Mouse (Mus musculus) ES-Bruce4 (cell line): ENCODE measurements around the gene Dnajb4.

Source experiments
- CTCF ChIP-seq: IDR thresholded peaks from one replicate; pipeline ENCODE4 v1.8.1; 2011; ENCODE audit warnings: low read depth, low read length
- EP300 ChIP-seq: IDR thresholded peaks from 2 replicates; pipeline ENCODE4 v1.6.1; 2011; ENCODE audit warnings: low read depth, low read length; ENCODE audit not compliant: insufficient read depth
- POLR2A ChIP-seq: IDR thresholded peaks from one replicate; pipeline ENCODE4 v1.8.1; 2011; ENCODE audit warnings: low read length; ENCODE audit not compliant: insufficient read depth

- no peak for TF ChIP-seq CTCF
- no peak for TF ChIP-seq EP300
- no peak for TF ChIP-seq POLR2A
Observed at GRCm38 (mm10) chr3:152201651-152202050, 8.5 kb downstream of the Dnajb4 start.
